Mouse (Mus musculus) neural tube, embryonic 11.5 days (tissue): Measurements from ENCODE around the gene Gm17175. TPM values are rescaled to one million over a fixed set of nuclear protein-coding genes. Genes with fewer than 3 reads are reported as not detected.
"Not testable (repeated sequence)": the region's sequence is repeated elsewhere in the genome, so short reads cannot be mapped to it uniquely, and the experiment has no call there.

Experiments used
- ATAC-seq: fragments of 200-750 bp; cut with Nextera tagmentation; 2 replicates; pipeline ENCODE4 v1.8.0; 2017; ENCODE audit warnings: moderate number of reproducible peaks, mild to moderate bottlenecking, moderate TSS enrichment, moderate library complexity; ENCODE audit not compliant: insufficient read depth, low FRiP score, low TSS enrichment
- DNase-seq: peaks from one replicate; pipeline ENCODE4 v3.0.0-alpha.2; 2015; ENCODE audit warnings: low spot score
- H3K27ac ChIP-seq: fragments of 300-500 bp; sonication (generic); 2 replicates; pipeline ENCODE4 v1.5.1; 2014; ENCODE audit warnings: low read depth, mild to moderate bottlenecking, low read length
- H3K27me3 ChIP-seq: fragments of 300-500 bp; sonication (generic); 2 replicates; pipeline ENCODE4 v1.6.1; 2014; ENCODE audit warnings: mild to moderate bottlenecking, low read length, mixed read lengths; ENCODE audit not compliant: control insufficient read depth, insufficient read depth
- H3K36me3 ChIP-seq: fragments of 300-500 bp; sonication (generic); 2 replicates; pipeline ENCODE4 v1.6.1; 2014; ENCODE audit warnings: mild to moderate bottlenecking, low read length, moderate library complexity, mixed read lengths; ENCODE audit not compliant: control insufficient read depth, insufficient read depth
- H3K4me1 ChIP-seq: fragments of 300-500 bp; sonication (generic); 2 replicates; pipeline ENCODE4 v1.6.1; 2014; ENCODE audit warnings: low read length, mixed read lengths; ENCODE audit not compliant: control insufficient read depth, insufficient read depth
- H3K4me2 ChIP-seq: fragments of 300-500 bp; sonication (generic); 2 replicates; pipeline ENCODE4 v1.6.1; 2014; ENCODE audit warnings: low read depth, mild to moderate bottlenecking, moderate library complexity
- H3K4me3 ChIP-seq: fragments of 300-500 bp; sonication (generic); 2 replicates; pipeline ENCODE4 v1.5.1; 2014; ENCODE audit warnings: low read depth, low read length
- H3K9ac ChIP-seq: fragments of 300-500 bp; sonication (generic); 2 replicates; pipeline ENCODE4 v1.6.1; 2014; ENCODE audit warnings: mild to moderate bottlenecking, low read length
- H3K9me3 ChIP-seq: fragments of 300-500 bp; sonication (generic); 2 replicates; pipeline ENCODE4 v1.6.1; 2016; ENCODE audit warnings: low read length; ENCODE audit not compliant: control insufficient read depth
- WGBS: fragments of 180-500 bp; shearing (Covaris S2); extraction: QIAGEN DNeasy Blood & Tissue Kit; methylation state at CpG from one replicate; pipeline ENCODE4 v1.1.7; 2014; 5-methylcytosine and 5-hydroxymethylcytosine counted together
- polyA plus RNA-seq: library from polyadenylated mRNA; unstranded; fragments of >200 nt; fragmentation: Nextera tagmentation; extraction: Ambion mirVana; gene quantifications from 2 replicates; pipeline ENCODE4 v1.2.1, GENCODE M21; 2014

The Gm17175 gene
- not detected in 2 replicates for polyA plus RNA-seq

- not testable (repeated sequence) for H3K4me1 ChIP-seq, H3K9me3 ChIP-seq, ATAC-seq, H3K27me3 ChIP-seq, H3K4me3 ChIP-seq, H3K4me2 ChIP-seq, H3K36me3 ChIP-seq, H3K9ac ChIP-seq, H3K27ac ChIP-seq, DNase-seq
- WGBS: 92% methylated on average over 2 of the region's 2 CpGs
Measured at GRCm38 (mm10) chr14:51573963-51574362, at the start of gene Gm17175. TSS of gene Gm17175 (minus strand) at chr14:51574063.

GRCm38 (mm10) chr14:51611210-51611609 lies 37.3 kb upstream of the Gm17175 start, which contains the start of gene Gm17078:
TSS of gene Gm17078 (minus strand) at chr14:51611310.
- H3K4me1 ChIP-seq: no peaks in the 10 kb centered on the region
- ATAC-seq: no peak
- H3K9ac ChIP-seq: no peak within 1 kb of the TSS
- no peak within 1 kb of the TSS for H3K27ac ChIP-seq
- no peaks in the 10 kb centered on the region for H3K27me3 ChIP-seq
- no peak for DNase-seq
- H3K36me3 ChIP-seq: no peaks in the 10 kb centered on the region
- H3K4me2 ChIP-seq: no peak within 1 kb of the TSS
- H3K4me3 ChIP-seq: no peak within 1 kb of the TSS
- H3K9me3 ChIP-seq: no peaks in the 10 kb centered on the region
- WGBS: 86% methylated on average over 1 of the region's 1 CpGs

- DNase-seq, H3K9ac ChIP-seq, H3K27ac ChIP-seq, H3K4me3 ChIP-seq, H3K36me3 ChIP-seq, ATAC-seq, H3K4me1 ChIP-seq, H3K27me3 ChIP-seq, H3K9me3 ChIP-seq, H3K4me2 ChIP-seq: not testable (repeated sequence)
- WGBS: 94% methylated on average over 4 of the region's 4 CpGs
Measured at GRCm38 (mm10) chr14:51592039-51592438, 18.2 kb upstream of the Gm17175 start, which contains the start of gene Gm17174. TSS of gene Gm17174 (minus strand) at chr14:51592139.

DNA sequence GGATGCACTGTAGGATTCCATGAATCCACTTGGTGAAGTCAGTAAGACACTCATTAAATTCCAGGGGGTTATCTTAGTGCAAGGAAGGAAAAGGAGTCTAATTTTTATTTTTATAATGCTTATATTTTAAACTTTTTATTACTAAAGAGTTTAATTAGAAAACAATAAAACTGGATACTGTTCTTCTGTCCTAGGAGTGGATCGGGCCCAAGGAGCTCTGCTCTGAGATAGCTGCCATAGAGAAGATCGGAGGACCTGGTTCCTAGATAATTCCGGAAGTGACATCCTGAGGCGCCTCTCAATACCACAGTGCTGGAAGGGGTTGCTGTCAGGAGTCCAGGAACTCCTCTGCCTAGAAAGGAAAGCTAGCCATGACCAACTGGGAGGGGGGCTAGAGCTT lies 21.4 kb downstream of the Gm17175 start, which contains the start of gene Gm5622:
Gm5622 (plus strand) TSS at position 301 of the 400 bp plus-strand sequence.
- no peak within 1 kb of the TSS for H3K27ac ChIP-seq
- H3K4me2 ChIP-seq: no peak within 1 kb of the TSS
- no peaks in the 10 kb centered on the region for H3K27me3 ChIP-seq
- H3K36me3 ChIP-seq: no peaks in the 10 kb centered on the region
- no peak for ATAC-seq
- H3K9ac ChIP-seq: no peak within 1 kb of the TSS
- no peaks in the 10 kb centered on the region for H3K4me1 ChIP-seq
- WGBS: 97% methylated on average over 4 of the region's 4 CpGs
- no peak for DNase-seq
- no peak within 1 kb of the TSS for H3K4me3 ChIP-seq
- no peaks in the 10 kb centered on the region for H3K9me3 ChIP-seq

Other genes starting within 250 kb of the Gm17175 start
- gene Gm7247, start 212.3 kb downstream of the Gm17175 start, polyA plus RNA-seq: not detected in 2 replicates
- gene Vmn2r88, start 163.2 kb downstream of the Gm17175 start, polyA plus RNA-seq: not detected in 2 replicates
- gene Vmn2r89, start 122.2 kb downstream of the Gm17175 start, polyA plus RNA-seq: not detected in 2 replicates
- gene Gm5622, start 21.3 kb downstream of the Gm17175 start, polyA plus RNA-seq: not detected in 2 replicates
- gene Gm17174, start 18.1 kb upstream of the Gm17175 start, polyA plus RNA-seq: not detected in 2 replicates
- not detected in 2 replicates for gene Gm17078, start 37.2 kb upstream of the Gm17175 start, polyA plus RNA-seq
- gene Gm4181, start 61.6 kb upstream of the Gm17175 start, polyA plus RNA-seq: not detected in 2 replicates
- not detected in 2 replicates for gene Gm17079, start 121.4 kb upstream of the Gm17175 start, polyA plus RNA-seq
- gene Gm5800, start 143.1 kb upstream of the Gm17175 start, polyA plus RNA-seq: not detected in 2 replicates
- not detected in 2 replicates for gene Ang4, start 199.5 kb upstream of the Gm17175 start, polyA plus RNA-seq
- not detected in 2 replicates for gene AY358078, start 226.0 kb upstream of the Gm17175 start, polyA plus RNA-seq